Mouse (Mus musculus) c-Kit-positive CD71-negative TER-119-negative erythroid progenitor cells, embryonic 14.5 days (primary cell): Measurements from ENCODE around the gene Mindy4.

Source experiments
- DNase-seq: peaks from one replicate; pipeline ENCODE4 v3.0.0-alpha.2; 2013; ENCODE audit warnings: low read depth

Mindy4 gene

DNA sequence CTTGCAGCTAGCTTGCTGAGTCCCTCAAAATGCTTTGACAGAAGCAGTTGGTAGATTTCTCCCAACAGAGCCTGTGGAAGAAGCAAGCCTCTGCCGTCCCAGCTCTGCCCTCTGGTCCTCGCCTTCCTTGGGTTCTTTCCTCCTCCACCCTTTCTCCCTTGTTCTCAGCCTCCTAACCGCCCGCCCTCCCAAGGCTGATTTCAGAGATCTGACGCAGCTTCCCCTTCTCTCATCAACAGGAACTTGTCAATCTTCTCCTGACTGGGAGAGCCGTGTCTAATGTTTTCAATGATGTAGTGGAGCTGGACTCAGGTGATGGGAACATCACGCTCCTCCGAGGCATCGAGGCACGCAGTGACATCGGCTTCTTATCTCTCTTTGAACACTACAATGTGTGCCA is 97.5 kb downstream of the Mindy4 start:
- DNase-seq, result no peak

DNA sequence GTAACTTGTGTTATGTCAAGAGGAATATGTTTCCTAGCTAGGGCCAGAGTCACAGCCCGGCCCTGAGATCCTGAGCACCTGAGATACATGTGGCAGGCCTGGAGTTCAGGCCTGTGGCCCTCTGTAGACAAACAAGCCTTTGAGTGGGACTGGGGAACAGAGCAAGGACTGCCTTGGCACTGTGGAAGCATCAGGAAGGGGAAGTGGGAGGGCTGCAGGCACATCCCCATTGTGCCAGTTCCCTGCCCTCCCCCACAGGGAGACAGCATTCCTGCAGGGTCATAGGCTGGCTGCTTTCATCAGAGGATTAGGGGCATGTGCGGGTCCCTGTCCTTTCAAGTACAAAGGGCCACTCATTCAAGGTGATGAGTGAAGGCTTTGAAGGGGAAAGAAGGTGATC is 107.0 kb downstream of the Mindy4 start:
- DNase-seq, result no peak

GRCm38 (mm10) chr6:55311962-55312361 is 108.8 kb downstream of the Mindy4 start:
- no peak for DNase-seq

- no peak for DNase-seq
Observed at GRCm38 (mm10) chr6:55313893-55314292, 110.7 kb downstream of the Mindy4 start.

DNA sequence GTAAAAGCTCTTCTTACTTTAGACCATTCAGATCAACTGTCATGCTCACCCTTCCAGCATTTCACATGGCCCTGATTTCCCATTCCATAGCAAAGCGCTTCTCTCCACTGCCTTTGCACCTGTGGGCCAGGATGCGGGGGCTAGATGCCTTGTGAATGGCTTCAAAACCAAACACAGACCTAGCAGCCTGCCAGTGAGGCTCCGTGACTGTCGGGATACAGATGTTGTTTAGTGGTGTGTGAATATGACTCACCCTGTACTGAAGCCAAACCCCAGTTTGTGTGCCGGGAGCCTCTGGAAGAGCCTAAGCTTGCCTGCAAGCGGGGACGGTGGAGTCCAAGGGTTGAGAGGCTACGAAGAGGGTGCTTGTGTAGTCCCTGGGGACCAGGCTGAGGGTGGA is 111.4 kb downstream of the Mindy4 start:
- no peak for DNase-seq

DNA sequence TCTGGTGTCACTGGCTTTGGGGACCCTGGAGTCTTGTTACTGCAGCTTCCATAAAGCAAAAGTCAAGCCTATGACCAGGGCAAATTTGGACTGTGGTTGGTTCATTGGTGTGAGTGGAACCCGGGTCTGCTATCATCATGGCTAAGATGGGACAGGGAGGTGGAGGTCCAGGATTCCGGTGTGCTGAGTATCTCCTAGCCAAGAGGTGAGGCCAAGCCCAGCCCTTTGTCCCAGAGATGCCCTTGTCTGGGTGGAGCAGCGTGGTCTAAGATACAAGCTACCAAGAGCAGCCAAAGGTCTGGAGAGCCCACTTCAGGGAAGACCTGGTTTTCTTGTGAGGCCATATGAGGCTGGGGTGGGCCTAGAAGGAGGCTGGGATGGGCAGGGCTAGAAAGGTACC is 115.4 kb downstream of the Mindy4 start:
- no peak for DNase-seq

DNA sequence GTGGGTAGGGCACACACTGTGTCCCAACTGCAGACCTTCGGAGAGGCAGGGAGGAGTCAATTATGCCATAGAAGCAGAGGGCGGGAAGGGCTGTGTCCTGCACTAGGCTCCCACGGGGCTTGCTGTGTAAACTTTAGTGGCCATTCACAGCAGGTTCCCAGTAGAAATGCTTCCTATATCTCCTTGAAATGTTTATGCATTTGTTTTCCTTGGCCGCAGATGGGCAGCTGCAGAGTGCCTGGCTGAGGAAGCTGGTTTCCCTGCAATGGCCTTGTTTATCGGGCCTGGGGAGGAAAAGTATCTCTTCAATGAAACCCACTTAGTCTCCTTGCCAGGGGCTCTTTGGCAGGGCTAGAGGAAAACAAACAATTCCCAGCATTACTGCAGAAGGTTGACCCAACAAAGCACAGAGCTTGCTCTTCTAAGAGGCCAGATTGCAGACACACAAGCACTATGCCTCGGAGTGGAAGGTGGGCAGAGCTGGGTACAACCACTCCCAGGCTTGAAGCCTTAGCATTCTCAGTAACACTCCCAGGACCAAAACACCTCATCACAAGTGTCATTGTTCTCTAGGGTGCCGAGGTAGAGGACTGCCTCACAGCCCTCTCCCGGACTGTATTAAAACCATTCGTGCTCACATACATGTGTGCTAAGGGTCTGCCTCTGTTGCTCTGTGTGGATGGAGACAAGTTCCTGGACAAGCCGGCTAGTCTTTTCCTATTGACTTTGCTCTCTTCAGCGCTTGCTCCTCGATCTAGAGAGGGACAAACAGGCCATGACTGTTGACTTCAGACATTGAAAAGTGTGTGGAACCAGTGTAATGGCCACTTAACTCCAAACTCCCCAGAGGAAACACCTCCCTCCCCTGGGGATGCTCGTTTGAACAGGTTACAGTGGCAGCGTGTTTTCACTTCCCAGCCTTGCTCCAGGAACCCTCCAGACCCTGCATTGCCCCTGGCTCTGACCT is 116.7 kb downstream of the Mindy4 start:
- no peak for DNase-seq

DNA sequence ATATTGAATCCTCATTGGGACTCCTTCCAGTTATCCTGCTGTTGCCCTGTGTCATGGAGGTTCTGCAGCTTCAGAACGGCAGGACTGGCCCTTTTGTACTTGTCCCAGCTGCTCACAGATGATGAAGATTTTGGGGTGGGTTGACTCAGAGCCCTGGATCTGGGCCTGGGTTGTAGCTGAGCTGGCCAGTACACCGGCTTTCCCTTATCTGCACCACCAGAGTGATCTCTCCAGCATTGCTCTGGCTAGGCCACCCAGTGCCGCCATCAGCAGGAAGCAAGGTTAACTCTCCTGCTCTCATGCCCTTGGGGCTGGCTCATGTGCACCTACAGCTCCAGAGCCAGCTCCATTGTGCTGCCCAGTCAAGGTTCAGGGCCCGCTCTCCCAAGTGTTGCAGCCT is 117.7 kb downstream of the Mindy4 start:
- DNase-seq, result no peak

DNA sequence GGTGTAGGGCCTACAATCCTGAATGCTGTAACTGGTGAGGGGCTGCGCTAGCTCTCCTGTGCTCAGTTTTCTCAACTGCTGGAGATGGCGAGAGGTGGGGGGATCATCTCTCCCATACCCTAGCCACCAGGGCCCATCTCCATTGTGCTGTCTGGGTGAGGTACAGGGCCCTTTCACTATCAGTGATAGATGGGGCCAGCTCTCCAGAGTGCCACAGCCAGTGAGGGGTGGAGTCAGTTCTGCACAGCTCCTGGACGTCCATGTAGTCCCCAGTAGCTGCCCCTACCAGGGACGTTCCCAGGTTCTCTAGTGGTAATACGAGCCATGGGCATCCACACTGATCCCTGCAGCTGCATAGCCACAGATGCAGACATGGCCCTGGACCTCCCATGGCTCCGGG is 118.3 kb downstream of the Mindy4 start:
- DNase-seq, result no peak

- no peak for DNase-seq
Observed at GRCm38 (mm10) chr6:55322980-55323379, 119.8 kb downstream of the Mindy4 start.

GRCm38 (mm10) chr6:55323908-55324634 is 120.9 kb downstream of the Mindy4 start:
- DNase-seq, result no peak

DNA sequence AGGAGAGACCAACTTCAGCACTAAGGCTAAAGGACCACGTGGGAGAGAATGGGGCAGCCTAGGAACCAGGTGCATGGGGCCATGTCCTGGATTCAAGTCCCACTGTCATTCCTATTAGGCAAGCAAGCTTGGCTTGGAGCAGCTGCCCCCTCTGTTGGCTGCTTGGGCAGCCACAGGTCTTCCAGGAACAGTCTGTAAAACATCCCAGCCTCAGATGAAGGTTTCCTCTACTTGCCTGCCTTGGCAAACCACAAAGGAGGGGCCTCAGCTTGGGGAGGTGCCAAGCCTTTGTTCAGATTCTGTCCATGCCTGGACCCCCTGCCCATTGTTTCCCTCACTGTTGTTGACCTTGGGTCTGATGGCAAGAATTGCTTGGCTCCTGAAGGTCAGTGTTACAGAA is 121.6 kb downstream of the Mindy4 start:
- no peak for DNase-seq

DNA sequence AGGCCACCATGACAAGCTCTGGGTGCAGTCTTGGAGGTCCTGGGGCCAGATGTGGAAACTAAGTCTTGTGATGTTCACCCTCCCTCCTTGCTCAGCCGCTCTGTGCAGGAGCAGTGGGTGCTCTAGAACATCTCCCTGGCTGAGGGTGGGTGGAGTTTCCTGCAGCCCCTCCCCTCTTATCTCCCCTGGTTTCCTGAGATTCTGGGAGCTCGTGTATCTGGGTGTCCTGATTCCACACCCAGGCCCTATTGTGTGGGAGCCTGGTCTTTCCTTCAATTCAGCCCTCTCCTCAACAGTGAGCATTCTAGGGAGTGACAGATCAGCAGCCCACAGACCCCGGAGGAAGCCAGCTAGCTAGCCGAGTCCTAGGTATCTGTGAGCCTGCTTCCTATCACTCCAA is 123.1 kb downstream of the Mindy4 start:
- DNase-seq, result no peak

DNA sequence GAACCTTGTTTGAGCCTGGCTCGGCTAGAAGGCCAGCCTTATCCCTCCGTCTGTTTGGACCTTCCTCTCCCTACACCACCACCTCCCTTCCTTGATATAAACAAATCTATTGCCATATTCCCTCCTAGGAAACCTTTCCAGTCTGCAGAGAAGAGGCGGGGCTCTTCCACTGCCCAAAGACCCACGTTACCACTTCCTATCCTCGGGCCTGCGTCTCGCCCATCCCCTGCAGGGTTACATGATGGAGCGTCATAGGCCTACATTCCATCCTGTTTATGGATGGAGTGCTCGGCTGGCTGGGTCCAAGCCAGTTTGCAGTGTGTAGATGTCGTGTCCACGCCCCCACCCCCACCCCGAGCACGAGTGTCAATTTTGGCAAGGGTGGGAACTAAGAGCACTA is 124.1 kb downstream of the Mindy4 start:
- DNase-seq, result no peak

GRCm38 (mm10) chr6:55328179-55328578 is 125.0 kb downstream of the Mindy4 start:
- no peak for DNase-seq

GRCm38 (mm10) chr6:55331315-55331714 is 128.1 kb downstream of the Mindy4 start:
- DNase-seq, result no peak

- no peak for DNase-seq
Observed at GRCm38 (mm10) chr6:55332100-55332772, 129.1 kb downstream of the Mindy4 start.

GRCm38 (mm10) chr6:55332773-55333109 is 129.6 kb downstream of the Mindy4 start:
- DNase-seq, result no peak

DNA sequence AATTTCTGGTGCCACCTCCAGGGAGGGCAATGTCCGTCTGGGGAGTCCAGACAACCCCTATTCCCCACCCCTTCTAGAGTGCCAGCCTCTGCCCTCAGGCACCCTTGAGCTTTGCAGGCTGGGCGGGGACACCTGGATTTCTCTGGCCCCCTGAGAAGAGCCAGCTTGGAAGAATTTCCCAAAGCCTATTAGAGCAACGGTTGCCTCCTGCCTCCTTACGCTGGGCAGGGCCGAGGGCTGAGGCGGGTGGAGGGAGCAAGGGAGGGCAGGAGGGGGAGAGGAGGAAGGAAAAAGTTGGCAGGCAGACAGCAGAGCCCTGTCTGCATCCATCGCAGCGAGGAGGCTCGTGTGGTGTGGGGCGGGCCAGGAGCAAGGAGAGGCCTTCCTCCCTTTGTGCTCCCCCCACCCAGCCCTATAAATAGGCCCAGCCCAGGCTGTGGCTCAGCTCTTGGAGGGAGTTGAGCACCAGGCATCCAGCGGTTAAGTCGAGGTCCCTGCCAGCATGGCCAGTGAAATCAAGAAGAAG is 132.9 kb downstream of the Mindy4 start, which contains the start of gene Aqp1:
Gene Aqp1, plus strand, starts transcription at position 444 of the 526 bp plus-strand sequence.
- DNase-seq, result no peak

- DNase-seq, result no peak
Observed at GRCm38 (mm10) chr6:55337242-55337641, 134.1 kb downstream of the Mindy4 start.

DNA sequence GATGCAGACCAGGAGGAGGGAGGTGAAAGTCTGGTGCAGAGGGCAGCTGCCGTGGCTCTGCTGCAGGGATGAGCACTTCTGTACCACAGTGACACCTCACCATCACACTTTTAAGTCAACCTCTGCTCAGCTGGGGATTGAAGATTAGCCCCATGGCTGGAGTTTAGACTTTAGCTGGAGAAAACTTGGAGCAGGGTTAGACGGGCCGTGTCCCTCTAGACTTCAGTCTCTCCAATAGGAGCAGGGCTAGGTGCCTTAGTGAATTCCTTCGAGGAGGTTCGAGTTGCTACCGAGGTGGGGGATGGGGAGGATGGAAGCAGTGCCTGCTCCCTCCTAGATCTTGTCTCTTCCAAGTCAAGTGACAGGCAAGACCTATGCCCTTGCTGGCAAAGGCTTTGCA is 134.9 kb downstream of the Mindy4 start:
- DNase-seq, result no peak
